Mouse (Mus musculus): ENCODE measurements at regions not wholly inside any gene's neighbourhood (a gene's known extent, or its start where the extent isn't known, plus 50 kb on each side); places are given as distances from the start of the nearest gene placed in this dataset.

DNA sequence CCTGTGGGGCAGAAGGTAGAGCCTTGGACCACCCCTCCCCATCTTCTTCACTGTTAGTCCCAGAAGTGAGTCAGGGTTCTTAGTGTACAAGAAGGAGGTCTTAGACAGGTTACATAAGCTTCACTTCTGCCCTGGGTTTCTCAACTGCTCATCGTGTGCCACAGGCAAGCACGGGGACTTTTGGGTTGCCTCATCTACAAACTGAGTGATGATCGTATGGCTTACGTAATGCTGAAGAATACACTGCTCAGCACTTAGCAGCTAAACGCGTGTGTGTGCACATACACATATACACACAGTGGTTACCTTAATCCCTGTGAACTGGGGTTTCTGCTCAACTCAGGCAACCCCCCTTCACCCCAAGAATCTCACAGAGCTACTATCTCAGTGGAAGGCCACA lies 163.1 kb upstream of the Zc3h12a start:
- Histone ChIP-seq H3K4me2 (ENCODE audit: low read depth, low read length) (no peak overlapping the region), H3K27me3 (replicated peaks; ENCODE audit: control insufficient read depth, insufficient read depth, low read length) (no peaks in the 10 kb centered on the region), H3K27ac (replicated peaks; ENCODE audit: low read depth, low read length) (no peak overlapping the region), H3K9ac (ENCODE audit: low read depth, low read length) (no peak overlapping the region), H3K36me3 (ENCODE audit: control insufficient read depth, insufficient read depth, low read length) (no peaks in the 10 kb centered on the region), H3K9me3 (ENCODE audit: control insufficient read depth, low read length) (no peaks in the 10 kb centered on the region), H3K4me3 (ENCODE audit: low read depth, low read length) (no peak overlapping the region), H3K4me1 (ENCODE audit: control insufficient read depth, insufficient read depth, low read length) (no peaks in the 10 kb centered on the region)
- DNase-seq (ENCODE audit: low spot score) (no peak), ATAC-seq (ENCODE audit: low read depth) (no peak)
- 82% methylated on average over 6 of the region's 6 CpGs for WGBS

- Histone ChIP-seq H3K9me3 (ENCODE audit: control insufficient read depth, low read length) (no peaks in the 10 kb centered on the region), H3K27ac (replicated peaks; ENCODE audit: low read depth, low read length) (no peak overlapping the region), H3K9ac (ENCODE audit: low read depth, low read length) (no peak overlapping the region), H3K27me3 (replicated peaks; ENCODE audit: control insufficient read depth, insufficient read depth, low read length) (no peaks in the 10 kb centered on the region), H3K36me3 (ENCODE audit: control insufficient read depth, insufficient read depth, low read length) (no peaks in the 10 kb centered on the region), H3K4me1 (ENCODE audit: control insufficient read depth, insufficient read depth, low read length) (no peaks in the 10 kb centered on the region), H3K4me2 (ENCODE audit: low read depth, low read length) (no peak overlapping the region), H3K4me3 (ENCODE audit: low read depth, low read length) (no peak overlapping the region)
- ATAC-seq (ENCODE audit: low read depth) (no peak), DNase-seq (ENCODE audit: low spot score) (no peak)
- WGBS = 13% methylated on average over 1 of the region's 1 CpGs
Measured at GRCm38 (mm10) chr4:125289709-125290108, 162.1 kb upstream of the Zc3h12a start.

DNA sequence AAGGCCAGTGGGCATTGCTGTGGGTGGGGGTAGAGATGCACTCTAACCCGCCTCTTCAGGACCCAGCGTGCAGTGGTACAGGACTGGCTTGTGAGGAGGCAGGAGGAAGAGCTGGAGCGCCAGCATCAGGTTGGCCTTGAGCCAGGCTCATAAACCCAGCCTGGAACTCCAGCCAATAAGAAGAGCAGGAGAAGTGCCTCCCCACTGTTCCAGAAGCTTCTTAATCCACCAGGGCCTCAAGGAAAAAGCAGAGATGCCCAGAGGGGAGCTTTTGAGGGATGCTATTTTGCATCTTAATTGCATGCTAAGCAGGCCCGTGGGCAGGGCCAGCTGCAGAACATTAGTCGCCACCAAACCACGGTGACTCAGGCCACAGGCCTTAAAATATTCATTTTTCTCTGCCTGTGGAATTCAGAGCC lies 161.4 kb upstream of the Zc3h12a start:
- Histone ChIP-seq H3K4me3 (ENCODE audit: low read depth, low read length) (no peak overlapping the region), H3K36me3 (ENCODE audit: control insufficient read depth, insufficient read depth, low read length) (no peaks in the 10 kb centered on the region), H3K27ac (replicated peaks; ENCODE audit: low read depth, low read length) (no peak overlapping the region), H3K4me2 (ENCODE audit: low read depth, low read length) (no peak overlapping the region), H3K4me1 (ENCODE audit: control insufficient read depth, insufficient read depth, low read length) (no peaks in the 10 kb centered on the region), H3K9me3 (ENCODE audit: control insufficient read depth, low read length) (no peaks in the 10 kb centered on the region), H3K27me3 (replicated peaks; ENCODE audit: control insufficient read depth, insufficient read depth, low read length) (no peaks in the 10 kb centered on the region), H3K9ac (ENCODE audit: low read depth, low read length) (no peak overlapping the region)
- WGBS = 59% methylated on average over 6 of the region's 6 CpGs
- ATAC-seq (ENCODE audit: low read depth) (no peak), DNase-seq (ENCODE audit: low spot score) (peak; percentile 16)

- Histone ChIP-seq H3K27me3 (replicated peaks; ENCODE audit: control insufficient read depth, insufficient read depth, low read length) (peaks cover 2% of the 10 kb centered on the region; the same call in 1 of the 2 replicates), H3K4me3 (ENCODE audit: low read depth, low read length) (no peak overlapping the region), H3K9ac (ENCODE audit: low read depth, low read length) (no peak overlapping the region), H3K9me3 (ENCODE audit: control insufficient read depth, low read length) (no peaks in the 10 kb centered on the region), H3K27ac (replicated peaks; ENCODE audit: low read depth, low read length) (no peak overlapping the region), H3K4me1 (ENCODE audit: control insufficient read depth, insufficient read depth, low read length) (no peaks in the 10 kb centered on the region), H3K36me3 (ENCODE audit: control insufficient read depth, insufficient read depth, low read length) (no peaks in the 10 kb centered on the region), H3K4me2 (ENCODE audit: low read depth, low read length) (0 out of 2 replicates have a peak overlapping the region, but pooled peaks have one; percentile 27)
- WGBS = 38% methylated on average over 8 of the region's 8 CpGs
- ATAC-seq (ENCODE audit: low read depth) (no peak), DNase-seq (ENCODE audit: low spot score) (no peak)
Measured at GRCm38 (mm10) chr4:125282974-125283319, 155.3 kb upstream of the Zc3h12a start.

- Histone ChIP-seq H3K9ac (ENCODE audit: low read depth, low read length) (no peak overlapping the region), H3K36me3 (ENCODE audit: control insufficient read depth, insufficient read depth, low read length) (no peaks in the 10 kb centered on the region), H3K4me1 (ENCODE audit: control insufficient read depth, insufficient read depth, low read length) (no peaks in the 10 kb centered on the region), H3K4me3 (ENCODE audit: low read depth, low read length) (no peak overlapping the region), H3K27ac (replicated peaks; ENCODE audit: low read depth, low read length) (no peak overlapping the region), H3K27me3 (replicated peaks; ENCODE audit: control insufficient read depth, insufficient read depth, low read length) (peaks cover 6% of the 10 kb centered on the region; the same call in 1 of the 2 replicates), H3K4me2 (ENCODE audit: low read depth, low read length) (peak overlapping the region; percentile 27), H3K9me3 (ENCODE audit: control insufficient read depth, low read length) (no peaks in the 10 kb centered on the region)
- peak; percentile 90 for ATAC-seq (ENCODE audit: low read depth)
- 15% methylated on average over 18 of the region's 21 CpGs for WGBS
- DNase-seq (ENCODE audit: low spot score) = peak; percentile 76
Measured at GRCm38 (mm10) chr4:125282154-125282973, 154.7 kb upstream of the Zc3h12a start.

DNA sequence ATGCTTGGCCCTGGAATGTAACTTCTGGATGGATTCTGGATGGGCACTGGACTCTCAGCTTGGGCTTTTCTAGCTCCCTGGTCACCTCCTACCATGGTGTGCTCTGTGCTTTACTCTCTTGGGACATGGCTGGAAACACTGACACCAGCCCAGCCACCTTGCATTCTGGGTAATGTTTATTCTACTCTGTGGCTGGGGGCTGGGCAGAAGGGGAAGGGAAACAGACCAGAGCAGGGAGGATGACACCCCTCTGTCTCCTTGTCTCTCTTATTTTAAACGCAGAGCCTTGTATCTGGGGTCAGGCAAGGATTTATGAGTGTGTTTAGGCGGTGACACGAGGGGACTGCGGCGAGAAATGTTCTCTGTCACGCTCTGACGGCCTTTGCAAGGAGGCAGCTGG lies 151.5 kb upstream of the Zc3h12a start:
- Histone ChIP-seq H3K4me1 (ENCODE audit: control insufficient read depth, insufficient read depth, low read length) (no peaks in the 10 kb centered on the region), H3K4me3 (ENCODE audit: low read depth, low read length) (no peak overlapping the region), H3K9me3 (ENCODE audit: control insufficient read depth, low read length) (no peaks in the 10 kb centered on the region), H3K27ac (replicated peaks; ENCODE audit: low read depth, low read length) (no peak overlapping the region), H3K27me3 (replicated peaks; ENCODE audit: control insufficient read depth, insufficient read depth, low read length) (peaks cover 37% of the 10 kb centered on the region), H3K9ac (ENCODE audit: low read depth, low read length) (no peak overlapping the region), H3K36me3 (ENCODE audit: control insufficient read depth, insufficient read depth, low read length) (no peaks in the 10 kb centered on the region), H3K4me2 (ENCODE audit: low read depth, low read length) (no peak overlapping the region)
- ATAC-seq (ENCODE audit: low read depth) (no peak), DNase-seq (ENCODE audit: low spot score) (no peak)
- WGBS = 68% methylated on average over 7 of the region's 7 CpGs

DNA sequence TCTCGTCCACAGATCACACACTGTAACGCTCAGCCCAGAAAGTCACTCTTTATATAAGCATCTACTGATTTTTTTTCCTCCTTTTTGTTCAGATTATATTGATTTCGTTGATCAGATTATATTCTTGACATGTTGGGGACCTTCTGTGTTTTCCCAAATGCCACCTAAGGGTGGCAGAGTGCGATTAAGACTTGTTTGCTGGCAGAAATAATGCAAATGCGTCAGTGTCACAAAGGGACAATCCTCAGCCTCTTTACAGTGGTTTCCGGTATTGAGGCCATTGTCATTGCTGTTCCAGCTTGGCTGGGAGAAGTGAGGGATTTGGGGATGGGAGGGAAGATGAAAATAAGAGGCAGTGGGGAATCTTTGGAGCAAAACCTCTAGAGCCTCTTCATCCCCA lies 149.2 kb upstream of the Zc3h12a start:
- peaks cover 43% of the 10 kb centered on the region for H3K27me3 ChIP-seq (replicated peaks; ENCODE audit: control insufficient read depth, insufficient read depth, low read length)
- no peak overlapping the region for H3K4me3 ChIP-seq (ENCODE audit: low read depth, low read length)
- H3K36me3 ChIP-seq (ENCODE audit: control insufficient read depth, insufficient read depth, low read length) = no peaks in the 10 kb centered on the region
- WGBS = 75% methylated on average over 6 of the region's 6 CpGs
- no peak overlapping the region for H3K9ac ChIP-seq (ENCODE audit: low read depth, low read length)
- no peak overlapping the region for H3K27ac ChIP-seq (replicated peaks; ENCODE audit: low read depth, low read length)
- no peak overlapping the region for H3K4me2 ChIP-seq (ENCODE audit: low read depth, low read length)
- ATAC-seq (ENCODE audit: low read depth) (no peak), DNase-seq (ENCODE audit: low spot score) (no peak)
- no peaks in the 10 kb centered on the region for H3K4me1 ChIP-seq (ENCODE audit: control insufficient read depth, insufficient read depth, low read length)
- H3K9me3 ChIP-seq (ENCODE audit: control insufficient read depth, low read length) = no peaks in the 10 kb centered on the region

- WGBS = 2% methylated on average over 13 of the region's 13 CpGs
- Histone ChIP-seq H3K36me3 (ENCODE audit: control insufficient read depth, insufficient read depth, low read length) (no peaks in the 10 kb centered on the region), H3K27me3 (replicated peaks; ENCODE audit: control insufficient read depth, insufficient read depth, low read length) (peaks cover 43% of the 10 kb centered on the region), H3K9me3 (ENCODE audit: control insufficient read depth, low read length) (no peaks in the 10 kb centered on the region), H3K4me1 (ENCODE audit: control insufficient read depth, insufficient read depth, low read length) (no peaks in the 10 kb centered on the region), H3K27ac (replicated peaks; ENCODE audit: low read depth, low read length) (no peak overlapping the region), H3K4me3 (ENCODE audit: low read depth, low read length) (no peak overlapping the region), H3K4me2 (ENCODE audit: low read depth, low read length) (no peak overlapping the region), H3K9ac (ENCODE audit: low read depth, low read length) (no peak overlapping the region)
- no peak for ATAC-seq (ENCODE audit: low read depth)
- DNase-seq (ENCODE audit: low spot score) = peak; percentile 10
Measured at GRCm38 (mm10) chr4:125275259-125275658, 147.6 kb upstream of the Zc3h12a start.

- Histone ChIP-seq H3K9me3 (ENCODE audit: control insufficient read depth, low read length) (no peaks in the 10 kb centered on the region), H3K36me3 (ENCODE audit: control insufficient read depth, insufficient read depth, low read length) (no peaks in the 10 kb centered on the region), H3K27ac (replicated peaks; ENCODE audit: low read depth, low read length) (no peak overlapping the region), H3K4me1 (ENCODE audit: control insufficient read depth, insufficient read depth, low read length) (no peaks in the 10 kb centered on the region), H3K9ac (ENCODE audit: low read depth, low read length) (no peak overlapping the region), H3K4me2 (ENCODE audit: low read depth, low read length) (no peak overlapping the region), H3K27me3 (replicated peaks; ENCODE audit: control insufficient read depth, insufficient read depth, low read length) (peaks cover 23% of the 10 kb centered on the region), H3K4me3 (ENCODE audit: low read depth, low read length) (no peak overlapping the region)
- DNase-seq (ENCODE audit: low spot score) (no peak), ATAC-seq (ENCODE audit: low read depth) (no peak)
- WGBS = 71% methylated on average over 14 of the region's 14 CpGs
Measured at GRCm38 (mm10) chr4:125270951-125271350, 143.3 kb upstream of the Zc3h12a start.
